Mouse (Mus musculus) liver, adult 2 months (tissue): ENCODE data around the gene Limk2.

Experiments used
- CTCF ChIP-seq: fragments of 200-500 bp; IDR thresholded peaks from 2 replicates; pipeline ENCODE4 v1.5.1; 2011; ENCODE audit warnings: low read depth, low read length, control low read depth
- POLR2A ChIP-seq: fragments of 200-500 bp; IDR thresholded peaks from 2 replicates; pipeline ENCODE4 v1.6.1; 2011; ENCODE audit warnings: low read length, control low read depth; ENCODE audit not compliant: insufficient read depth; ENCODE audit errors: extremely low read depth

DNA sequence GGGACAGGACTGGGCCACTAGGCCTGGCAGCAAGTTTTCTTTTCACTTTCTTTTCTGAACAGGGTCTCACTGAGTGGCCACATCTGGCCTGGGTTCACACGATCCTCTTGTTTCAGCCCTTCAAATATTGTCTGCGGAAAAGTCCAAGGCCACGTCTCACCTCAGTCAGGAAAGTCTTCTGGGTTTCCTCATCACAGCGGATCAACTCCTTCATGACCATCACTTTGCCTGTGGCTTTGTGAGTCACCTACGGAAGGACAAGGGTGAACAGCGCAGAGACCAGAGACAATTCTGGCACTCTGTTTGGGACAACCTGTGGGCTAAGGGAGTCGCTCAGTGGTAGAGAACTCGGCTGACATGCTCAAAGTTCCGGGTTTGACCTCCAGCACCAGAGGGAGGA, 56.9 kb downstream of the Limk2 start:
- TF ChIP-seq POLR2A, result no peak
- TF ChIP-seq CTCF, result no peak
